Mouse (Mus musculus): ENCODE data around the gene Prpf38b.

- TF ChIP-seq ZKSCAN1 (IDR thresholded peaks at IDR 0.05; ENCODE audit: borderline replicate concordance, low read depth, low read length), result no peak
- no peak for TF ChIP-seq MAX (IDR thresholded peaks at IDR 0.05; ENCODE audit: low read length)
- TF ChIP-seq CTCF (conservative IDR thresholded peaks at IDR 0.05 in 1 of 2, IDR thresholded peaks at IDR 0.05 in 1 of 2; ENCODE audit: low read depth in 2 of 2, low read length in 2 of 2), result no peak
- no peak for TF ChIP-seq SIN3A (IDR thresholded peaks at IDR 0.05; ENCODE audit: low read length)
- TF ChIP-seq PAX5 (IDR thresholded peaks at IDR 0.05; ENCODE audit: low read length), result no peak
- TF ChIP-seq CHD1 (IDR thresholded peaks at IDR 0.05; ENCODE audit: low read depth, low read length), result no peak
- TF ChIP-seq SMC3 (IDR thresholded peaks at IDR 0.05; ENCODE audit: low read depth, low read length), result no peak
- no peak for TF ChIP-seq EP300 (IDR thresholded peaks at IDR 0.05; ENCODE audit: low read length)
- no peak for TF ChIP-seq E2F4 (IDR thresholded peaks at IDR 0.05; ENCODE audit: insufficient replicate concordance, low read depth, low read length)
- no peak for TF ChIP-seq TCF12 (IDR thresholded peaks at IDR 0.05; ENCODE audit: low read depth, low read length)
- TF ChIP-seq MEF2A (IDR thresholded peaks at IDR 0.05; ENCODE audit: borderline replicate concordance, low read depth, low read length), result no peak
- TF ChIP-seq NELFE (IDR thresholded peaks at IDR 0.05; ENCODE audit: low read depth, low read length), result no peak
- no peak for TF ChIP-seq POLR2A (IDR thresholded peaks at IDR 0.05; ENCODE audit: low read depth, low read length)
Observed at GRCm38 (mm10) chr3:108957976-108958375, 46.4 kb upstream of the Prpf38b start.
